Mouse (Mus musculus) c-Kit-positive CD71-positive TER-119-positive erythroid progenitor cells, embryonic 14.5 days (primary cell): ENCODE measurements around the gene Gm8279.
"Not testable (repeated sequence)": the region's sequence is repeated elsewhere in the genome, so short reads cannot be mapped to it uniquely, and the experiment has no call there.

Experiments
- DNase-seq: peaks from one replicate; pipeline ENCODE4 v3.0.0-alpha.2; 2013; ENCODE audit warnings: low spot score

Gene Gm8279

DNA sequence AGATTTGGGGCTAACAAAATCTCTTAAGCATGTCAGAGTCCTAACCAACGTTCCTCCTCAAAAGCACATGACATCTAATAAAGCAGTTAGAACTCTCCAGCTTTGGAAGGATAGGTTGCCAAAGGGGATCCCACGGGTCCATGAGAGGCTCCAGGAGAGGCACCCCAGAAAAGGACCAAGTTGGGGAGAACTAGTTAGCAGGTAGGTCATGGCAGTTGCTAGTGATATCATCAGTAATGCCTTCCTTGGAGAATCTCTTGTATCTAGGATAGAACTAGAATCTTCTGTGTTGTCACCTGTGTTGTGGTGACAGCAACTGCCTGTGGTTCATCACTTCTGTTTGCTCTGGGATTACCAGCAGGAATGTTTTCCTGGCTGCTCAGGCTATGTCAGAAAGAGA is at the start of gene Gm8279:
TSS of gene Gm8279 (plus strand) at position 301 of the 400 bp plus-strand sequence.
- DNase-seq: not testable (repeated sequence)

DNA sequence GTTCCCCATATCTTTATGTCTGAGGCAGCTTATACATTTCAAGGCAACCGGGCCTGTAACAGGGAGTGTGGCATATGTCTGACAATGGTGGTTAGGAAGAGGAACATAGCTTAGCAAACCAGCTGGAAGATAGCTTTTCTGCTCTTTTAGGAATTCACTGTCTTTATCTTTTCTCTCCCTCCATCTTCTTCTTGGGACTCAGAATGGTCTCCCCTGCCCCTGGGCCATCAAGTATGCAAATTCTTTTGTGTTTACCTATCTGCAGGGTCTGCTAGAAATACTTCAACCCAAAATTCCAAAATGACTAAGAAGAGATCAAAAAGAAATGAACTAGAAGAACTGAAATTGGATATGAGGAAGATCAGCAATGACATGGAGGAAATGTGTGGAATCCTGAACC is 32.9 kb downstream of the Gm8279 start, which contains the start of gene Gm3317:
TSS of gene Gm3317 (plus strand) at position 301 of the 400 bp plus-strand sequence.
- not testable (repeated sequence) for DNase-seq

DNA sequence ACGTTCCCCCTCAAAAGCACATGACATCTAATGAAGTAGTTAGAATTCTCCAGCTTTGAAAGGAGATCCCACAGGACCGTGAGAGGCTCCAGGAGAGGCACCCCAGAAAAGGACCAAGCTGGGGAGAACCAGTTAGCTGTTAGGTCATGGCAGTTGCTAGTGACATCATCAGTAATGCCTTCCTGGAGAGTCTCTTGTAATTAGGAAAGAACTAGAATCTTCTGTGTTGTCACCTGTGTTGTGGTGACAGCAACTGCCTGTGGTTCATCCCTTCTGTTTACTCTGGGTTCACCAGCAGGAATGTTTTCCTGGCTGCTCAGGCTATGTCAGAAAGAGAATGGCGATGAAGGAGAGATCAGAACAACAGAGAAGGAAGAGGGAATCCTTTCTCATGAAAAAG is 54.2 kb downstream of the Gm8279 start, which contains the start of gene Gm8271:
TSS of gene Gm8271 (plus strand) at position 301 of the 400 bp plus-strand sequence.
- DNase-seq: not testable (repeated sequence)
